Mouse (Mus musculus) urinary bladder, postnatal 14 days (tissue): ENCODE measurements at regions not wholly inside any gene's neighbourhood (a gene's known extent, or its start where the extent isn't known, plus 50 kb on each side); places are given as distances from the start of the nearest gene placed in this dataset.

ENCODE experiments used
- DNase-seq: peaks from one replicate; pipeline ENCODE4 v3.0.0; 2021; ENCODE audit warnings: low spot score

DNA sequence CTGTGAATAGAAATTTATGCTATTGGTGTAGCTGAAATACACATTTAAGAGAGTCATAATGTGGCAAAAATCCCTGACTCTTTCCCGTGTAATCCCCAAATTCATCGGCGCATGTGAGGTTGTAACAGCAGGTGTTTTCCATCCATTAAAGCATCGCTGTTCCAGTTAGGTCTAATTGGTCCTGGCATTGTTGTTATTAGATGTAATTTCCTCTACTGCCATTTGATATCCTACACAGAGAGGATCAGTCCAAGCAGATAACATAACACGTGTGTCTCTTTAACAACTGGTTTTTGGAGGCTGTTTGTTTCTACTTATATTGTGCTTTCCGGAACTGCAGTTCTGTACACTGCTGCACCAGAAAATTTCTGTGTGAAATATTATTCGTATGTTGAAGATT, 101.8 kb downstream of the Vgll3 start:
- no peak for DNase-seq

DNA sequence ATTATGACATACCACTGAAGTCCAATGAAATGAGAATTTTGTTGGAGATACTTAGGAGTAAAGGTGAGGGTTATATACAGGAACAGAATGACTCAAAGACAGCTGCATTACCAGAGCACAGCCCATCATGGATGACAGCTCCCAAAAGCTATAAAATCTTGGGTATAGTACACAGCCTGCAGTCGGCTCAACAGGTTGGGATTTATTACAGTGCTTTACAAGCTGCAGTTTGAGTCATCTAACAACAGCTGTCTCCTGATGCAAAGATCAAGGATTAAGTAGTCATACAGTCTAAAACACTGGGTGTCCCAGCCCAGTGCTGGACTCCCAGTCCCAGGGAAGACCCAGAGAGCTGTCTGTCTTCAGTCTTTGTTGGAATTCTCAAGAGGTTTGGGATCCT, 110.9 kb downstream of the Vgll3 start:
- DNase-seq = no peak

- DNase-seq = no peak
These were observed 148.8 kb downstream of the Vgll3 start for GRCm38 (mm10) chr16:65963829-65964228.

GRCm38 (mm10) chr16:65964260-65964659, 149.2 kb downstream of the Vgll3 start:
- no peak for DNase-seq

GRCm38 (mm10) chr16:65977075-65977474, 162.0 kb downstream of the Vgll3 start:
- no peak for DNase-seq

GRCm38 (mm10) chr16:65987186-65987585, 172.1 kb downstream of the Vgll3 start:
- DNase-seq = no peak

- DNase-seq = no peak
These were observed 184.3 kb downstream of the Vgll3 start for GRCm38 (mm10) chr16:65999343-65999742.

- no peak for DNase-seq
These were observed 185.7 kb downstream of the Vgll3 start for GRCm38 (mm10) chr16:66000728-66001273.

DNA sequence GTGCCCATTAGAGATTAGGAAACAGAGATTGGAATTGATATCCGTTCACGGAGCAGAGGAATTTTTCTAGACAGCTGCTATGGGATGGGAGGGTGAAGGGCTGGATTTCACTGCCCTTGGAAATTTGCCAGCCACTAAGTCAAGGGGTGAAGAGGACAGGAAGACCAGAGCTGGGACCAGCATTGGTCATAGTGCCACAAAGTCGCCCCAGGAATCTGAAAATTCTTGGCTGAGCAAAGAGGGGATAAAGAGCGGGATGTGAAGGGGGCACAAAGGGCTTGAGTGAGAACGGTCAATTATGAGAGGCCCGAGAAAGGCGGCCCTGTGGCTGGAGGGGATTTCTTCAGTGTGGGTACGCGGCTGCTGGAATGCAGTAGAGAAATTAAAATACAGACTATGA, 189.6 kb downstream of the Vgll3 start:
- no peak for DNase-seq

DNA sequence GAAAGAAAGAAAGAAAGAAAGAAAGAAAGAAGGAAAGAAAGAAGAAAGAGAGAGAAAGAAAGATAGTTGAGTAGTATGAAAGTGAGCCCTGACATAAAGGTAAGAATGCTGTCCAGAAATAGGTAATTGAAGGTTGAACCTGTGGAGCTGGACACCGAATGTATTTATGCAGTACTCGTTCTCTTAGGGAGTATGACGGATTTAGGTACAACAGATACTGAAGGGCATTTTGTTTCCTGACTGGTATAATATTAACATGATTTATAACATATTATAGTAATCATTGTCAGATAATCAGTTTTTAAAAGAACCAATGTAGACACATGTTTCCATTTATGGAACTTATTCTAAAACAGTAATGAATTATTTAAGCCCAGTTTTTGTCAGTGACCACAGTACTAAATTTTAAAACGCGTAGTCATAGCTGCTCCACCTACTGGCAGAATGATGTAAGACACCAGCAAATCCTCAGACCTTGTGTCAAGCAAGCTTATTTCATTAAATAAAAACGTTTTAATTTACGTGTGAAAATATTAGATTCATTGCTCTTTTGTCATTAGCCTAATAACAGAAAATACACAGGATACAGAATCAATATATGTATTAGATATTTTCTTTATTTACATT, 191.0 kb downstream of the Vgll3 start:
- peak; percentile 46 for DNase-seq

DNA sequence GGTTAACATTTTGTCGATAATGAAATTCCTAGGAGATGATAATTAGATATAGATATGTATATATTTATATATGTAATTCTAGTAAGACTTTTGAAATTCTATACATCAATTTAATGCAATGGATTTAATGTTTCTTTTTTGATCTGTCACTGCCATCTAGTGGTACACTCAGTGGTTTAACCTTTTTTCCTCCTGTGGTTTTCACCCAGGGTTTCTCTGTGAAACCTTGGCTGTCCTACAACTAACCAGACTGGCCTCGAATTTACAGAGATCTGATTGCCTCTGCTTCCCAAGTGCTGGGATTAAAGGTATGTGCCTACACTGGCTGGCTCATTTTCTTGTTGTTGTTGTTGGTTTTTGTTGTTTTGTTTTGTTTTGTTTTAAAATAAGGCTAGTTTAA, 198.6 kb downstream of the Vgll3 start:
- DNase-seq = no peak

DNA sequence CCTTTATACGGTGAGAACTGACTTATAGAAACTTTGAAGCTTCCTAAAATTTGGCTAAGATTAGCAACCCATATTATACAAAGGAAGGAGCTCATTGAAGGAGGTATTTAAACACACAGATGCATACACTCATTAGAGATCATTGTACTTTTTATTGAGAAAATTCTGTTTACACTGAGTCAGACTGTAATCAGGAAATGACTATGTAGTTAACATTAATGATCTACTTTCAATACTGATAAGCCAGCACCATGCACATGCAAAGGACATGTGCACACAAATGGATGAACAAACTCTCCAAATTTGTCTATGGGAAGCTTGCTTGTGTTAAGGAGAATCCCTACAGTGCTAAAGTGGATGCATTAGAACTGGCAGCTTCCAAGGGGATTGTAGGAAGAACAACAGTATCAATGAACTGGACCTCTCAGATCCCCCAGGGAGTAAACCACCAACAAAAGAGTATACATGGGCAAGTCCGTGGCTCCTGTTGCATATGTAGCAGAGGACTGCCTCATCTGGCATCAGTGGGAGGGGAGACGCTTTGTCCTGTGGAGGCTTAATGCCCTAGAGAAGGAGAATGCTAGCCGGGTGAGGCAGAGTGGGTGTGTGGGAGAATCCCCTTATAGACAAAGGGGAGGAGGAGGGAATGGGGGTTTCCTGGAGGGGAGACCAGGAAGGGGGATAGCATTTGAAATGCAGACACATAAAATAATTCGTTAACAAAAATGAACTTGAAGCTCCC, 200.0 kb downstream of the Vgll3 start:
- no peak for DNase-seq

- DNase-seq = no peak
These were observed 202.0 kb downstream of the Vgll3 start for GRCm38 (mm10) chr16:66017040-66017439.

GRCm38 (mm10) chr16:66023397-66023796, 208.3 kb downstream of the Vgll3 start:
- no peak for DNase-seq
